Mouse (Mus musculus) liver, postnatal 0 days (tissue): ENCODE measurements around the gene Nell1. TPM values are rescaled to one million over a fixed set of nuclear protein-coding genes. Genes with fewer than 3 reads are reported as not detected.

Experiments used
- ATAC-seq: fragments of 200-750 bp; cut with Nextera tagmentation; 2 replicates; pipeline ENCODE4 v1.8.0; 2017; ENCODE audit warnings: mild to moderate bottlenecking, moderate library complexity
- DNase-seq: peaks from one replicate; pipeline ENCODE4 v3.0.0-alpha.2; 2016
- H3K27ac ChIP-seq: fragments of 300-500 bp; sonication (generic); 2 replicates; pipeline ENCODE4 v1.5.1; 2014; ENCODE audit warnings: antibody characterized with exemption, moderate library complexity, mild to moderate bottlenecking, low read depth
- H3K27me3 ChIP-seq: fragments of 300-500 bp; sonication (generic); 2 replicates; pipeline ENCODE4 v1.6.1; 2014; ENCODE audit warnings: low read length, control low read depth, mixed read lengths; ENCODE audit not compliant: insufficient read depth
- H3K36me3 ChIP-seq: fragments of 300-500 bp; sonication (generic); replicated peaks from 2 replicates; pipeline ENCODE4 v1.6.1; 2014; ENCODE audit warnings: mild to moderate bottlenecking, control low read depth, low read length, moderate library complexity, mixed read lengths; ENCODE audit not compliant: insufficient read depth
- H3K4me1 ChIP-seq: fragments of 300-500 bp; sonication (generic); 2 replicates; pipeline ENCODE4 v1.6.1; 2014; ENCODE audit warnings: antibody characterized with exemption, mild to moderate bottlenecking, control low read depth; ENCODE audit not compliant: insufficient read depth
- H3K4me2 ChIP-seq: fragments of 300-500 bp; sonication (generic); 2 replicates; pipeline ENCODE4 v1.6.1; 2014; ENCODE audit warnings: low read depth, mild to moderate bottlenecking, low read length, moderate library complexity, mixed read lengths
- H3K4me3 ChIP-seq: fragments of 300-500 bp; sonication (generic); 2 replicates; pipeline ENCODE4 v1.5.1; 2014; ENCODE audit warnings: low read depth, low read length
- H3K9ac ChIP-seq: fragments of 300-500 bp; sonication (generic); replicated peaks from 2 replicates; pipeline ENCODE4 v1.6.1; 2014; ENCODE audit warnings: mild to moderate bottlenecking, moderate library complexity
- H3K9me3 ChIP-seq: fragments of 300-500 bp; sonication (generic); 2 replicates; pipeline ENCODE4 v1.6.1; 2016; ENCODE audit warnings: mild to moderate bottlenecking, control low read depth, low read length, mixed read lengths
- CTCF ChIP-seq: sonication (generic); IDR thresholded peaks from 2 replicates; pipeline ENCODE4 v1.5.1; 2016; ENCODE audit warnings: antibody characterized with exemption, low read depth
- EP300 ChIP-seq: IDR thresholded peaks from 2 replicates; pipeline ENCODE4 v1.6.1; 2016; ENCODE audit warnings: antibody characterized with exemption, low read depth, mild to moderate bottlenecking
- WGBS: fragments of 180-500 bp; shearing (Covaris S2); extraction: QIAGEN DNeasy Blood & Tissue Kit; methylation state at CpG from one replicate; pipeline ENCODE4 v1.1.7; 2014; ENCODE audit not compliant: insufficient replicate concordance; 5-methylcytosine and 5-hydroxymethylcytosine counted together
- polyA plus RNA-seq: library from polyadenylated mRNA; unstranded; fragments of >200 nt; fragmentation: Nextera tagmentation; extraction: Ambion mirVana; gene quantifications from 2 replicates; pipeline ENCODE4 v1.2.1, GENCODE M21; 2015

The Nell1 gene
- polyA plus RNA-seq, 1 experiment from 2014 or later: not detected

DNA sequence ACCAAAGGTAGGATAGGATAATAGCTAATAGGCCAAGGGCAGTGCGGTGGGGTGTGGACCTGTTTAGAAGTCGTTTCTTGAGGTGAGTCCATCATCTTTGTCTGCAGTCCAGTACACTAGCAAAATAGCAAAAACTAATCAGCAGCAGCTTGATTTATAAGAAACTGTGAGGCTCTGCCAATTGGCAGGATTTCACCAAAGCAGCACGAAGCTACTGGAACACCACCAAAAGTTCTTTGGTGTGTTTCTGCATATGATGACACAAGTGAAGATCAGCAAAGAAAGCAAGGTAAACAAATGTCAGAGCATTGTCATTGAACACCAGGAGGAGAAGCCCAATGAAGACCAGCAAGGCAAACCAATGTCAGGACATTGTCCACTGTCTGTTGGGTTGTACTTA is 542.0 kb downstream of the Nell1 start:
- H3K9ac ChIP-seq: no peak overlapping the region
- 67% methylated on average over 3 of the region's 3 CpGs for WGBS
- no peaks in the 10 kb centered on the region for H3K4me1 ChIP-seq
- no peak for TF ChIP-seq CTCF
- no peak for TF ChIP-seq EP300
- no peak overlapping the region for H3K4me3 ChIP-seq
- no peak for ATAC-seq
- no peaks in the 10 kb centered on the region for H3K27me3 ChIP-seq
- H3K4me2 ChIP-seq: no peak overlapping the region
- no peaks in the 10 kb centered on the region for H3K9me3 ChIP-seq
- no peaks in the 10 kb centered on the region for H3K36me3 ChIP-seq
- no peak overlapping the region for H3K27ac ChIP-seq
- no peak for DNase-seq

DNA sequence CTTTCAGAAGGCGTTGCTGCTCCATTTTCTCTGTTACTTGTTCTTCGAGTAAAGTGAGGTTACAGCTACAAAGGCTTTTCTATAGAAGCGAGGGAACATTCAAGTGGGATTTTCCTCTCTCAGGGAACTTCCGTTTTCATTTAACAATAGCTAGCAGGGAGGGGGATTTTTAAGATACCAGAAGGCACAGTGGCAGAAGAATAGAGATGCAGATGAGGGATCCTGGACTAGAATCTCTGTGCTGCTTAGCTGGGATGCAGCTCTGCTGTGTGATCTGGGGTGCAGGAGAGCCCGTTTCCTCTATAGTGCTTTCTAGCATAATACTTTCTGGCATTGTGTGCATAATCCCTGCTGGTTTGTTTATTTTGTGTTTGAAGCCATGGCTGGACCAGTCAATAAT is 568.7 kb downstream of the Nell1 start:
- Histone ChIP-seq H3K9ac (no peak overlapping the region), H3K4me1 (no peaks in the 10 kb centered on the region), H3K4me3 (no peak overlapping the region), H3K27ac (no peak overlapping the region), H3K27me3 (no peaks in the 10 kb centered on the region), H3K9me3 (no peaks in the 10 kb centered on the region), H3K4me2 (no peak overlapping the region), H3K36me3 (no peaks in the 10 kb centered on the region)
- TF ChIP-seq EP300 (no peak), CTCF (no peak)
- ATAC-seq: no peak
- WGBS: 46% methylated on average over 5 of the region's 5 CpGs
- no peak for DNase-seq

- Histone ChIP-seq H3K9me3 (no peaks in the 10 kb centered on the region), H3K9ac (no peak overlapping the region), H3K4me2 (no peak overlapping the region), H3K36me3 (no peaks in the 10 kb centered on the region), H3K4me1 (no peaks in the 10 kb centered on the region), H3K4me3 (no peak overlapping the region), H3K27ac (no peak overlapping the region), H3K27me3 (no peaks in the 10 kb centered on the region)
- 63% methylated on average over 3 of the region's 3 CpGs for WGBS
- TF ChIP-seq CTCF (no peak), EP300 (no peak)
- DNase-seq (no peak), ATAC-seq (no peak)
Measured at GRCm38 (mm10) chr7:50549572-50549971, 574.9 kb downstream of the Nell1 start.

DNA sequence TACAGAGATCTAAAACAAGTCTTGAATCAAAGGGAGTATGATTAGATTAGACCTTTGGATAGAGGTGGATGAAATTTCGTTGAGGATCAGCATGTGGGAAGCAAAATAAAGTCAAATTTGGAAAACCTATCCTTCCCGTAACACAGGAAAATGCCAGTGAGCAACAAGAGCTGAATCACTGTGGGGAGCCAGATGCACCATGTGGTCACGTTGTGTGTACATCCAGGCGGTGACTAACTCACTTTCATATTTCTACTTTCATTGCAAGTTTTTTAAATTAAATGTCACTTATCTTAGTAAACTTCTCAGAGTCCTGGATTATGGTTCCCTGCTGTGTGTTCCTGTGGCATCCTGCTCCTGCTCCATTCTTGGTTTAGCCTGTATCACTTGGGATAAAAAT is 576.8 kb downstream of the Nell1 start:
- TF ChIP-seq EP300 (no peak), CTCF (no peak)
- Histone ChIP-seq H3K27me3 (no peaks in the 10 kb centered on the region), H3K4me1 (no peaks in the 10 kb centered on the region), H3K9ac (no peak overlapping the region), H3K4me3 (no peak overlapping the region), H3K4me2 (no peak overlapping the region), H3K36me3 (no peaks in the 10 kb centered on the region), H3K9me3 (no peaks in the 10 kb centered on the region), H3K27ac (no peak overlapping the region)
- 58% methylated on average over 4 of the region's 4 CpGs for WGBS
- DNase-seq (no peak), ATAC-seq (no peak)

GRCm38 (mm10) chr7:50562708-50563107 is 588.0 kb downstream of the Nell1 start:
- WGBS: 61% methylated on average over 3 of the region's 3 CpGs
- TF ChIP-seq EP300 (no peak), CTCF (no peak)
- Histone ChIP-seq H3K36me3 (no peaks in the 10 kb centered on the region), H3K27ac (no peak overlapping the region), H3K27me3 (no peaks in the 10 kb centered on the region), H3K4me3 (no peak overlapping the region), H3K9ac (no peak overlapping the region), H3K4me1 (no peaks in the 10 kb centered on the region), H3K4me2 (no peak overlapping the region), H3K9me3 (no peaks in the 10 kb centered on the region)
- ATAC-seq (no peak), DNase-seq (no peak)

DNA sequence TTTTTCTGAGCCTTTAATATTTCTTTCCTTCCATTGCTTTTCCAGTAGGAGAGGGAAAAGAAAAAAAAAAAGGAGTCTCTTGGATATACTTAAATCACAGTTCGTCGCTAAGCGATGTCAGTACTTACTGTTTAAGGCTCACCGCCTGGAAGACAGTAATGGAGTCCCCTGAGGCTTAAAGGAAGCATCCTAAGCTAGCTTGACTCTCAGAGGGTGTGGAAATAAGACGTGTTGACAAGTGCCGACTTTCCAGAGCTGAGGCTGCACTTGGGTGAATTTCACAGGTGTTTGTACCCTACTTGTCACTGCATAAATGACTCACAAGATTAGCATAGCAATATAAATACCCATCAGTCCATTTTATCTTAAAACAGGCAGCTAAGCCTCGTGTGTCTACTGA is 599.2 kb downstream of the Nell1 start:
- no peaks in the 10 kb centered on the region for H3K36me3 ChIP-seq
- H3K27ac ChIP-seq: no peak overlapping the region
- ATAC-seq (no peak), DNase-seq (no peak)
- TF ChIP-seq CTCF: no peak
- TF ChIP-seq EP300: no peak
- WGBS: 68% methylated on average over 7 of the region's 7 CpGs
- H3K9me3 ChIP-seq: no peaks in the 10 kb centered on the region
- H3K9ac ChIP-seq: no peak overlapping the region
- H3K27me3 ChIP-seq: no peaks in the 10 kb centered on the region
- no peak overlapping the region for H3K4me2 ChIP-seq
- no peak overlapping the region for H3K4me3 ChIP-seq
- H3K4me1 ChIP-seq: no peaks in the 10 kb centered on the region
